Mouse (Mus musculus) cerebellum, postnatal 10 days (tissue): ENCODE results near the gene Bmper.
A peak's percentile ranks its signal among the peaks of the same experiment; 100 is the strongest.

Experiments
- DNase-seq, 2 experiments: peaks; one replicate each; pipeline ENCODE4 v3.0.0; 2021; ENCODE audit warnings: mixed read lengths in 2 of 2

Bmper gene

DNA sequence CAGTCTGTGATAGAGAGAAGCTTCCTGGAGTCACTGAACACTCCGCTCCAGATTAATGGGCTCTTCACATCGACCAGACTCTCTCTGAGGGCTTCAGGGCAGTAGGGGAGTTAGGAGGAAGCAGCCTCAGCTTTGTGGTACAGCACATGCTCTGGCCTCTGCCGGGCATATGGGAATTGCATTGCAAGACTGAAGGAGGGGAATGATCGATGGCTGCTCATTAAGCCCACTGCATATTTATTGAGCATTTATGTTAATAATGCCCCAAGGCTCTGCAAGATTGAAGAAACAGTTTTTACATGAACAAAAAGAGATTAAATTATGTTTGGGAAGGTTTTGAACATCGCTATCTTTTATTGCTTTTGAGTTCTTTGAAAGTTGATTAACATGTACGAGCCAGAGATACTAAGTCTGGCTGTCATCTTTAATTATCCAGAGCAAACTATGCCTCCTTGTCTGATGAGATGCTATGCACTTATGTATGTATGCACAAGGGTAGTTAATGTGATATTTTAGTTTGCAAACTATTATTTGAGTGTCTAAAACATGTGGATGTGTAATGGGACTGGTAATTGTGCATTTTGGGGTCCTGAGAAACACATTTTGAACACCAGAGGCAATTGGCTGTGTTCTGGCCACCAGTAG lies 13.9 kb downstream of the Bmper start:
- DNase-seq, result no peak

DNA sequence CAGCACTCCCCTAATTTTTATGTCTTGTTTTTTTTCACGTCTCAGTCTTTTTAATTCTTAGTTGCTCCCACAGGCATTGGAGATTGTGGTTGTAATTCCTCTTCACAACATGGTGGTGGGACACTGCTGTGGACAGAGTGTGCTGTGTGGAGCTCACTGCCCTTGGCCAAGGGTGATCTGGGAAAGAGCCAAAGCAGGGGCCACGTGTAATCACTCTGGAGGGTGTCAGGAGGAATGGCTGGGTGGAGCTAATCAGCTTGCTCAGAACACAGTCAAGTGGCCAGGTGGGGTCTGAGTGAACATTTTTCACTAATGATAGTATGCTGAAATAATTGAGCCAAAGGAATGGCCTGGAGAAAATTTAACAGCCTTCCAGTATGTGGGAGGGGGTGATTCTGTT lies 16.1 kb downstream of the Bmper start:
- DNase-seq, result no peak

- peak; percentile 77 to 79 for DNase-seq
Measured at GRCm38 (mm10) chr9:23242911-23243310, 20.0 kb downstream of the Bmper start.

GRCm38 (mm10) chr9:23243869-23244268 lies 21.0 kb downstream of the Bmper start:
- no peak for DNase-seq

DNA sequence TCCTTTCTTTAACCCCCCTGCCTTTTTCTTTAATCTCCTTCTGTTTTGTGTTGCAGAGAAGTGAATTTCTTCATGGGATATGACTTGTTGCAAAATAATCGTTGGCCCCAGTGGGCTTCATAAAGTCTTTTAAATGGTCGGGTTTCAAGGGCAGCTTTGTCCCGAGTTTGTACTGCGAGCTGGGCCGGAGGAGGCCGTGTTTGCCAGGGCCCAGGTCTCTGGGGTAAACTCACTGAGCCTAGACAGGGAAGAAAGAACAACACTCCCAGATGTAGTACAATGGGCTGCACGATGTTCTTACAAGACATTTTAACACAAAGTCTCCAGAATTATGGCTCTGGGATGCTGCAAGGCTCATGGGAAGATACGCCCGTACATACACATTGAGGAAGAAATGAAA lies 23.5 kb downstream of the Bmper start:
- no peak for DNase-seq

DNA sequence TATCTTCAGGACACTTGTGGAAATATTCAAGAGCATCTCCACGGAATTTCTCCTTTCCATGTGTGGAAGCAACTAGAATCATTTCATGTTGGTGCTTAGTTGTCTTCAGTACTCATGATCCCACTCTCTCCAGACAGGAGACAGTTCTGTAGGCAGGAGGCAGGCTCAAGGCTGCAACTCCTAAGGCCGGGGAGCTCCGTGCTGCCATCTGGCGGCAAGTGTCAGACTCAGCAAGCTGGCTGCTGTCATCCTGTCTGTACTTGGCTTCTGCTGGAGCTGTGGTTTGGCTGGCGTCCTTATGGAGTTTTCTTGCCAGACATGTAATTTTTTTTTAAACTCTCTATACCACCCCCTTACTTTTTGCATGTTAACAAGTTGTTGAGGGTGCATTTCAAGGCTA lies 27.1 kb downstream of the Bmper start:
- DNase-seq, result peak; percentile 90 to 91

DNA sequence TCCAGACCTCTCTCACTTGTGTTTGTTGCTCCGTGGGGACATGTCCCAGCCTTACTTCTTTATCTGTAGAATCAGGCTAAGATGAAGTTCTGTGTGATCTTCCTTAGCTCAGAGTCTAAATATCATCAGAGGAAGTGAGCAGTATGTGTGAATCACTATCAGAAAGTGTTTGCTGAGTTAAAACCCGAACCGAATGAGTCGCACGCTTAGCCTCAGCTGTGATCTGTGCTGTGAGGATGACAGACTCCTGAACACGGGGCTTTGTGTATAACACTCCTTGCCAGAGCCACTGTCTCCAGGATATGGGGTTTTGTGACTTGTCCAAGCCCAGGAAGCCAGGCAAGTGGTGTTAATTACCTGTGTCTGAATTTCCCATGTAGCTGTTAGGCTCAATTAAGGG lies 28.1 kb downstream of the Bmper start:
- DNase-seq, result no peak

DNA sequence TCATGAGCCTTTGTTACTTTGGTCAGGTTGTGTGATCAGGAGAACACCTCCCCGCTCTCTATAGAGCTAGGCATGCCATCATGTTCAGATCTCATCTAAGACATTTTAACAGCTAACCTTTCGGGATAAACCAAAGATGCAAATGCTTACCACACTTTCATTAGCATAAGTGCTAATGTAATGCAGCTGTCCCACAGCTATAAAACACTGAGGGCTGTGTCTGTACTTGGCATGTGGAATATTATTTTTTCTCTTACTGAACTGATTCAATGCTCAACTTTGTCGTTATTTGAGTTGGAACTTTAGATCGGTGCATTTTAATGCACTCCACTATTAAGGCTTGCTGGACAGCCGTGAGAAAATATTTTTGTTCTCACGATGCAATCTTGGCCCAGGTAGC lies 30.7 kb downstream of the Bmper start:
- DNase-seq, result no peak

DNA sequence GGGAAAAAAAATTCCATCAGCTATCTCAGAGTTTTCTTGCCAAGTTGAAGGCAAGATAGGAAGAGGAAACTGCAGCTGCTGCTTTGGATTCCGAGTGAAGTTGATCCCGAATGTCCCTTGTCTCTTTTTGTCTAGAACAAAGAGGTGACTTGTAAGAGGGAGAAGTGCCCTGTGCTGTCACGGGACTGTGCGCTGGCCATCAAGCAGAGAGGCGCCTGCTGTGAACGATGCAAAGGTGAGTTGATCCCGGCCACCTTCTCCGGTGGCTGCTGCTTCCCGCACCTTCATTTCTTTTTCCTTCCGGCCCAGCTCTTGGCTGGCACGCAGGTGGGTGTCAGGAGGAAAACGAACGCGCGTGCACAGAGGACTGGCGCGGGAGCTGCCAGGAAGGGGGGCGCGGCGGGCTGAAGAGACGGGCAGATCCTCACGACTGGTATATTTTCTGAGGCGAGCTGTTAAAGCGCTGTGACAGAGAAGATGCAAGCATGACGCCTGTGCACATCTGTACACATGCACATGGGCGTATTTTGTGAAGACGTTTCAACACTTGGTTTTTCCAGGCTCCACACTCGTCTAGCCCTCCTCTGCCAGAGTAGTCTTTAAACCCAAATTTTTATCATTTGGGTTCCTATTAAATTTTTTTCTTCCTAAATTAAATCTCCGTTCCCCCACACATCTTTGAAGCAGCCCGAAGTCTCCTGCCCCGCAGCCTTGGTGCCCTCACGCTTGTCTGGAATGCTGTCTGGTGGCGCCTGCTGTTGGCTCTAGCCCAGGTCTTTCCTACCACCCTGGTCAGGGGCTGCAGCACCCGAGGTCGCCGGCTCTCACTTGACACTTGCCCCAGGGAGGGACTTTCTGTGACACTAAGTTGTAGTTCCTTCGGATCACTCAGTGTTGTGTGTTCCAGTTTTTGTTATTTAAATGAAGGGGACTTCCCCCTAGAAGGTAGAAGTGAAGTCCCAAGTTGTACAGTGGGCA lies 31.6 kb downstream of the Bmper start:
- peak; percentile 59 to 61 for DNase-seq

DNA sequence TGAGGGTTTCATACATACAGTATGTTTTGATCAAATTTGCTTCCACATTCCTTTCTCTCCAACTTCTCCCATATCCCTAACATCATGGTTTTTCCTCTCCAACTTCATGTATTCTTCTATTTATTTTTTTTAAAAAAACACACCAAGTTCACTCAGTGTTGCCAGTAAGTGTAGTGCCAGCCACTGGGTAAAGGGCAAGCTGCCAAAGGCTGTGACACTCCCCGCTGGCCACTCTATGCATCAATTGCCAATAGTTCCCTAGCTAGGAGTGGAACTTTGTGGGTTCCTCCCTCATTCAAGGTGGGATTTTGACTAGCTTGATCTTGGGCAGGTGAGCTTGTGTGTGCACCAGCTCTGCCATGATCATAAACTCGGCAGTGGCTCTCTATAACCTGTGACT lies 33.0 kb downstream of the Bmper start:
- peak; percentile 41 to 57 for DNase-seq

- DNase-seq, result no peak
Measured at GRCm38 (mm10) chr9:23256576-23256975, 33.7 kb downstream of the Bmper start.

- no peak for DNase-seq
Measured at GRCm38 (mm10) chr9:23261834-23262233, 39.0 kb downstream of the Bmper start.

DNA sequence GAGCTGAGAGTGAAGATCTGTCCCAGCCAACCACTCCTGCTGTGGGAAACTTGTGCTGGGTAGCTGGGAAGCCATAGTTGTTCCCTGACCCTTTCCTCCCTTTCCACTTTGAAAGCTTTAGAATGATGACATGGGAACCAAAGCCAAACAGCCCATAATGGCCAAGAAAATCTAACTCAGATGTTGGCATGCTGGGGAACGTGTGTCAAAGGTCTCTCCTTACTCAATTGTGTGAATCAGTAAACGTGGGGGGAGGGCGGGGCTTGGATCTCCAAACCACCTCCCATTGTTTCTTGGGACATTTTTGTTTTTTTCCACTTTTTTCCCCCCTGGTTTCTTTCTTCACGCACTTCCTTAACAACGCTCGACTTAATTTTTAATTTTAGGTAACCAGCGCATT lies 40.0 kb downstream of the Bmper start:
- no peak for DNase-seq

DNA sequence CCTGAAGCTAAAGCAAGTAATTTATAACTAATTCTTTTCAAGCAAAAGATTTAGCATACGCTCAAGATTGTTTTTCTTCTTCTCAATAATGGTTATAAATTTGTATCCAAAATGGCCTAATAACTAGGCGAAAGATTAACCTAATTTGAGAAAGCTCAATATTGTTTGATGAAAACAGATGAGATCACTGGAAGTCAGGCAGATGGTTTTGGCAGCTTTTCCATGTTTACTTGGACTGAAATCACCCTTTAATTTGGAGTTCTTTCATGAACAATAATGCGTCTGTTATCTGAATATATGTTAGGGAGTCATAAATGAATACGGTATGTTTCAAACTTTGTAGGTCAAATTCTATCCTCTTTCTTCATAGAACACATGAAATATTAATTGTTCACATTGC lies 41.6 kb downstream of the Bmper start:
- DNase-seq, result peak in 1 of 2 experiments; percentile 24

DNA sequence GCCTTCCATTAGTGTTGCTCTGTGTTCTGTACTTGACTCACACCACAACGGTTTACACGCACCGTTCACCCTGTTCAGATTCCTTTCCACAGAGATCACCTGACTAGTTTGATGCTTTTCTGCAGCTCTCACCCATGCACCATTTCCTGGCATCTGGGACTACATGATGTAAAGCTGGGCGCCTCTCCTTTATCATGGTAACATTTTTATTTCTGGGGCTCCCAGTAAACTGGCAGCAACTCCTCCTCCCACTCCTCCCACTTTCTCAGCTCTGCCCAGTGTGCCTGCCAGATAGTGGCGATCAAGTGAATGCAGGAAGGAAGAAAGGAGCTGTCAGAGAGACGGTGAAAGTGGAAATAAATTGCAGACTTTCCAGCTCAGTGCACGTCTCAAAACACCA lies 45.7 kb downstream of the Bmper start:
- DNase-seq, result no peak

DNA sequence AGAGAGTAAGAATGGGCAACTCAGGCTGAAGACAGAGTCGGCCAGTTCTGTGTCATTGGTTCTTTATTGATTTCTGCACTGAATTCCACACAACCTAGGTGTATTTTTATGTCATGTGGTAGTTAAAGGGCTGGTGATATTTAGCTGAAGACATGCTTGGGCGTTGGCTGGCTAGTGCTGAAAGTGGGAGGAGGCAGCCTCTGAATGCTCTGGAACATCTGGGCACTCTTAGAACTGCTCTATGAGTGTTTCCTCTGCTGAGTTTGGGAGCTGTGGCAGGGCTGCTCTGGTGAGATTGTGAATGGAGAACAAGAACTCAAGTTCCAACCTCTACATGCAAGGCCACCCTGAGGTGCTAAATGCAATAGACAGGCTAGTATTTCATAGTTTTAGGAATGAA lies 46.2 kb downstream of the Bmper start:
- no peak for DNase-seq

DNA sequence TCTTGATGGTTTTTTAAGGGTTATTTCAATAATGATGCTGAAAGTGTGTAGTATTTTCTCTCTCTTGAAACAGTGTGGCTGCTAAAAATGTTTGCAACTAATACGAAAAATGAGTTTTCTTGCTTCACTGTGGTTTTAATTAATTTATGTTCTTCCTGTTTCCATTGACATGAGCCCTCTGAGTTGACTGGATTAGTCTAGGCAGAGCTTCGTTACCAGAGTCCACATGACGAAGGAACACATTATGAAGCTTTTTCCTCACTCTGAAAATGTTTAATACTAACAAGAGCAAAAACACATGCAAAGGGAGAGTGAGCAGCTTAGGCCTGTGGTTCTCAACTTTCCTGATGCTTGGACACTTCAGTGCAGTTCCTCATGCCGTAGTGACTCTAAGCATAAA lies 53.4 kb downstream of the Bmper start:
- no peak for DNase-seq

DNA sequence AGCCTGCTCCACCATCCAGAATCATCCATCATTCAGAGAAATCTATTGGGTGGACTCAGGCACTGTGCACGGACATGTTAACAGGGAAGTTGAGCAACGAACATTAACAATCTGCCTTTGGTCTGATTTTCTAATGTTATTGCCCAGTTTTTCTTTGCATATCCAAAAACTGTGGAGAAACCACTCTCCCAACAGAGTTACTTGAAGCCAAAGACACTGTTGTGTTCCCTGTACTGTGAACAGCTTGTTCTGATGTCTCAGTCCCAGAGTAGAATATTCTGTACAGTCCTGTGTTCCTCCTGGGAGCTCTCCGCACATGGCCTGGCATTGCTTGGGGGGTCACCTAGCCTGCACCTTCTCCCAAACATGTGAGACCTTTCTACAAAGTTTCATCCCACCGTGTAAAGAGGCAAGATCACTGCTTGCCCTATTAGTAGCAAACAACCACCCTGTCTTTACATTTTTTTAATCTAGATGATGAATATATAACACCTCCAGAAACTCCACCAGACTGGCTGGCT lies 62.1 kb downstream of the Bmper start:
- DNase-seq, result no peak

DNA sequence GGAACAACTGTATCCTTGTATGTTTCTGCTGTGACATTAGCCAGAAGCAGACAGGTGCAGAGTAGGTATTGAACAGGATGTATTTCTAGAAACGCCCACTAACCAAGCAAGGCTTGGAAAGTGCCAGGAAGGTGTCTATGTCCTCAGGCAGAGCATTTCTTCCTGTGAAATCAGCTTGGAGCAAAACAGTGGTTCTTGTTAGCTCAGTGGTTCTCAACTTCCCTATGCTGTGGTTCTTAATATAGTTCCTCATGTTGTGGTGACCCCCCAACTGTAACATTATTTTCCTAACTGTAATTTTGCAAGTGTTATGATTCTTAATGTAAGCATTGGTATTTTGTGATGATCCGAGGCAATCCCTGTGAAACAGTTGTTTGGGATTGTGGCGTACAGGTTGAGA lies 70.7 kb downstream of the Bmper start:
- DNase-seq, result no peak

DNA sequence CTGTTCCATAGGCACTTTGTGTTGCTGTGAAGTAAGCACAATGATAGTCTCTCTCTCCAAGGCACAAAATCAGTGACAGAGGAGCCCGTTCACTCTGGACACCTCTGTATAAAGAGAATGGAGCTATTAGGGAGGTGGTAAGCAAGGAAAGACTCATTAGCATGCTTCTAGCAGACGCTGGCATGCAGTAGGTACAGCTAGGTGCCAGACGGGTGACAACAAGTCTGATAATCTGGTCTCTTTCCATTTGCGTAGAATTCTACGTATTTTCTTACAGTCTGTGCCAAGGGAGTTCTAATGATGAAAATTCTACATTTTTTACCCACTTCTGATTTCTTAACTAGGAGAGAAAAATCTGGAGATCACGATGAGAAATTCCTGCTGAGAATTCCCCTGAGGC lies 72.7 kb downstream of the Bmper start:
- DNase-seq, result no peak

DNA sequence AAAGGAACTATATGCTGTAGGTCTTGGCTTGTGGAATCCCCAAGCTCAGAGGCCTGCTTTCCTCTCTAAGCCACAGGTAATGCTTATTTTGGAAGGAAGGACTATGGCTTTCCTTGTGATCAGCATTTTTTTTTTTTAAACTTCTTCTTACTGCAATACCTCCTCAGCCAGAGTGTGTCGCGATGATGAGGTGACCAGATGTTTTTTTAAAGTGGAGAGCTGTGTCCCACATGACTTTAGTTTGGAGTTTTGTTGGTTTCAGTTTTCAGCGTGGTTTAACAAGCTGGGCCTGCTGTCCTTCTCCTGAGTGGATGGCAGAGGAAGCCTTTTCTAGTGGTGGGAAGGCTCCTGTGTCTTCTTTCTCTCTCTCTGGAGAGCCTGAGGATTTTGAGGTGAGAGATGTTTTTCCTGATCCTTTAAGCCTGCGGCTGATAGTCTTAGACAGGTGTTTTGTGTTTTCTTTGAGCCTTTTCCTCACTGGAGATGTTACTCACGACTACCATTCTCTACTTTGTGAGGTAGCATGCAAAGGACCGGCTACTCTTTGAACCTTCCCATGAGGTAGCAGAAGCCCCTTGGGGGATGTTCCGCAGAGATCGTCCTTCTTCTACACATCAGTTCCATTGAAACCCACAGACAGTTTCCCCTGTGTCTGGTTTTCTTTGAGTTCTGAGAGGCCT lies 74.8 kb downstream of the Bmper start:
- no peak for DNase-seq

- DNase-seq, result peak; percentile 21 to 36
Measured at GRCm38 (mm10) chr9:23300376-23300775, 77.5 kb downstream of the Bmper start.

DNA sequence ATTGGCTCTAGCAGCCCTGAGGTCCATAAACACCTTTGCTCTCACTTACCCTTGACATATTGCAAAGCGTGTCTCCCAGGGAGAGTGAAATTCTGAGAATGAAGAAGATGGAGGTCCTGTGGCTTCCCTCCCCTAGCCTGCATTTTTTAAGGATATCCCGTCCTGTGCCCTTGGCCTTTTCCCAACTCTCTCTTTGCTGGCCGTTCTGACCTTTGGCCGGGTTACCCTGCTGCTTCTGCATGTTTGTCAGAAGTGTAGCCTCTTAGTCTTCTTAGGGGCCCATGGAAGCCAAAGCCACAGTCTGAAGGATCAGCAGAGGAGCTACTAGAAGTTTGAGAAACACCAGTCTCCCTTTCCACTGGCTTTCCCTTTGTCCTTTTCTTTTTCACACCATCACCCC lies 82.8 kb downstream of the Bmper start:
- DNase-seq, result no peak
